Mouse (Mus musculus) midbrain, embryonic 14.5 days (tissue): Measurements from ENCODE around the gene Hoxc10. TPM values are rescaled to one million over a fixed set of nuclear protein-coding genes. Genes with fewer than 3 reads are reported as not detected.

Experiments used
- ATAC-seq: fragments of 200-750 bp; cut with Nextera tagmentation; 2 replicates; pipeline ENCODE4 v1.8.0; 2017; ENCODE audit warnings: moderate number of reproducible peaks, moderate library complexity; ENCODE audit not compliant: low FRiP score, low TSS enrichment
- DNase-seq: peaks from one replicate; pipeline ENCODE4 v3.0.0-alpha.2; 2015
- H3K27ac ChIP-seq: fragments of 300-500 bp; sonication (generic); replicated peaks from 2 replicates; pipeline ENCODE4 v1.5.1; 2014; ENCODE audit warnings: mild to moderate bottlenecking, low read depth, low read length, moderate library complexity
- H3K27me3 ChIP-seq: fragments of 300-500 bp; sonication (generic); 2 replicates; pipeline ENCODE4 v1.6.1; 2014; ENCODE audit warnings: low read length, control low read depth, mixed read lengths; ENCODE audit not compliant: control insufficient read depth, insufficient read depth
- H3K36me3 ChIP-seq: fragments of 300-500 bp; sonication (generic); 2 replicates; pipeline ENCODE4 v1.6.1; 2014; ENCODE audit warnings: low read length, control low read depth; ENCODE audit not compliant: control insufficient read depth, insufficient read depth
- H3K4me1 ChIP-seq: fragments of 300-500 bp; sonication (generic); 2 replicates; pipeline ENCODE4 v1.6.1; 2014; ENCODE audit warnings: mild to moderate bottlenecking, antibody characterized with exemption, low read length, control low read depth; ENCODE audit not compliant: control insufficient read depth, insufficient read depth
- H3K4me2 ChIP-seq: fragments of 300-500 bp; sonication (generic); 2 replicates; pipeline ENCODE4 v1.6.1; 2014; ENCODE audit warnings: mild to moderate bottlenecking, low read length, moderate library complexity
- H3K4me3 ChIP-seq: fragments of 300-500 bp; sonication (generic); replicated peaks from 2 replicates; pipeline ENCODE4 v1.5.1; 2014; ENCODE audit warnings: low read depth, low read length
- H3K9ac ChIP-seq: fragments of 300-500 bp; sonication (generic); replicated peaks from 2 replicates; pipeline ENCODE4 v1.6.1; 2014; ENCODE audit warnings: mild to moderate bottlenecking, low read length, moderate library complexity
- H3K9me3 ChIP-seq: fragments of 300-500 bp; sonication (generic); 2 replicates; pipeline ENCODE4 v1.6.1; 2016; ENCODE audit warnings: low read length, control low read depth, mixed read lengths; ENCODE audit not compliant: control insufficient read depth
- WGBS: fragments of 180-500 bp; shearing (Covaris S2); extraction: QIAGEN DNeasy Blood & Tissue Kit; methylation state at CpG from one replicate; pipeline ENCODE4 v1.1.7; 2014; 5-methylcytosine and 5-hydroxymethylcytosine counted together
- polyA plus RNA-seq: library from polyadenylated mRNA; unstranded; fragments of >200 nt; fragmentation: Nextera tagmentation; extraction: Ambion mirVana; gene quantifications from 2 replicates; pipeline ENCODE4 v1.2.1, GENCODE M21; 2014

Gene Hoxc10
- polyA plus RNA-seq, 1 experiment from 2014 or later: not detected

DNA sequence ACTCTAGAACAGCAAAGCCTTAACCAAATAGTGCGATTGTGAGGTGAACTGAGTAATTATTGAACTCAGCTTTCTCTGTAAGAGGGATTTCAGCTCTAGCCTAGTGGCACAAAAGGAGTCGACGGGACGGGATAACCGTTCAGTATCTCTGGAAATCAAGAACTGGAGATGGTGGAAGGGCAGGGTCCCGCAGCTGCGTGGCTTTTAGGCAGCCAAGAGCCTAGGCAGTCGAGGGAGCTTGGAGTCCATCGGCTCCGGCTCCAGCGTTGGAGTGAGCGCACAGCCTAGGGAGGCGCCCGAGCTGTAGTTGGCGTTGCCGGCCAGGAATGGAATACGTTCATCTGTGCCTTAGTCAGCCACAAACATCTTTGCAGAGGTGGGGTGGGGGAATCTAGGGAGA is 38.7 kb downstream of the Hoxc10 start:
- H3K27ac ChIP-seq: no peak overlapping the region
- 1% methylated on average over 17 of the region's 17 CpGs for WGBS
- no peak overlapping the region for H3K4me2 ChIP-seq
- no peak overlapping the region for H3K4me3 ChIP-seq
- peaks cover 100% of the 10 kb centered on the region for H3K27me3 ChIP-seq
- H3K36me3 ChIP-seq: no peaks in the 10 kb centered on the region
- no peaks in the 10 kb centered on the region for H3K9me3 ChIP-seq
- H3K4me1 ChIP-seq: no peaks in the 10 kb centered on the region
- ATAC-seq (no peak), DNase-seq (no peak)
- no peak overlapping the region for H3K9ac ChIP-seq

DNA sequence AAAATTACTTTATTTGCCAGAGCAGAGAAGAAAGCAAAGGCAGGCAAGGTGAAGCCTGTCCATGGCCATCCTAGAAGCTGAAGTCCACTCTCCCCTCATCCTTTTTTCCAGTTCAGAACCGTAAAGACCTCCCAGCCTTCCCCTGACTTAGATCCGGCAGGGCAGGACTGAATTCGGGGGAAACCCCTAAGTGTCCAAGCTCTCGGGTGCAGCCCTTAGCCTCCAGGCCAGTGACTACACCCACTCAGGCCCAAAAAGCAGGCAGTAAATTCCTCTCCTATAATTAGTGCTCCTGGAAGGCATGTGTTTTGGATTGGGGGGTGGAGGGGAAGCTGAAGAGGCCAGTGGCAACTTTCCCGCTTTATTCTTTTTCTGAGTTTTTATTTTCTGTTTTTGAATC is 39.2 kb downstream of the Hoxc10 start:
- Histone ChIP-seq H3K36me3 (no peaks in the 10 kb centered on the region), H3K4me3 (no peak overlapping the region), H3K27ac (no peak overlapping the region), H3K4me1 (no peaks in the 10 kb centered on the region), H3K9me3 (no peaks in the 10 kb centered on the region), H3K4me2 (no peak overlapping the region), H3K9ac (no peak overlapping the region), H3K27me3 (peaks cover 100% of the 10 kb centered on the region)
- DNase-seq (no peak), ATAC-seq (no peak)
- 3% methylated on average over 5 of the region's 5 CpGs for WGBS

DNA sequence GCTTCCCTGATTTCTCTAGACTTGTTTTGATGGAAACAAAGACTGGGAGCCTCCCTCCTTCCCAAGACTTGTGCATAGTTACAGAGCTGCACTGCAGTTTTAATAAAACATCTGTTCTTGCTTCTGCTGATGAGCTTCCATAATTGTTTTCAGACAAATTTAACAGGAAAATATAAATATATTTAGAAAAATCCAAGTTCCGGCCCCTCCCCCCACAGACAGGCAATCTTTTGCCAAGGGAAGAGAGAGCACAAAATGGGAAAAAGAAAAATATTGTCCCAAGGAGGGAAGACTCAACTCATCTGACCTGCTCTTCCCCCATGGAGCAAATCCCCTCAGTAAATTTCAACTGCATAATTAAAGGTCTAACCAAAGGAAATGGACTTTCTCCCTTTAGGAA is 39.7 kb downstream of the Hoxc10 start:
- DNase-seq (no peak), ATAC-seq (no peak)
- H3K4me1 ChIP-seq: no peaks in the 10 kb centered on the region
- H3K36me3 ChIP-seq: no peaks in the 10 kb centered on the region
- H3K9ac ChIP-seq: no peak overlapping the region
- no peaks in the 10 kb centered on the region for H3K9me3 ChIP-seq
- H3K27me3 ChIP-seq: peaks cover 100% of the 10 kb centered on the region
- WGBS: 3% methylated on average over 1 of the region's 1 CpGs
- H3K27ac ChIP-seq: no peak overlapping the region
- no peak overlapping the region for H3K4me3 ChIP-seq
- no peak overlapping the region for H3K4me2 ChIP-seq

DNA sequence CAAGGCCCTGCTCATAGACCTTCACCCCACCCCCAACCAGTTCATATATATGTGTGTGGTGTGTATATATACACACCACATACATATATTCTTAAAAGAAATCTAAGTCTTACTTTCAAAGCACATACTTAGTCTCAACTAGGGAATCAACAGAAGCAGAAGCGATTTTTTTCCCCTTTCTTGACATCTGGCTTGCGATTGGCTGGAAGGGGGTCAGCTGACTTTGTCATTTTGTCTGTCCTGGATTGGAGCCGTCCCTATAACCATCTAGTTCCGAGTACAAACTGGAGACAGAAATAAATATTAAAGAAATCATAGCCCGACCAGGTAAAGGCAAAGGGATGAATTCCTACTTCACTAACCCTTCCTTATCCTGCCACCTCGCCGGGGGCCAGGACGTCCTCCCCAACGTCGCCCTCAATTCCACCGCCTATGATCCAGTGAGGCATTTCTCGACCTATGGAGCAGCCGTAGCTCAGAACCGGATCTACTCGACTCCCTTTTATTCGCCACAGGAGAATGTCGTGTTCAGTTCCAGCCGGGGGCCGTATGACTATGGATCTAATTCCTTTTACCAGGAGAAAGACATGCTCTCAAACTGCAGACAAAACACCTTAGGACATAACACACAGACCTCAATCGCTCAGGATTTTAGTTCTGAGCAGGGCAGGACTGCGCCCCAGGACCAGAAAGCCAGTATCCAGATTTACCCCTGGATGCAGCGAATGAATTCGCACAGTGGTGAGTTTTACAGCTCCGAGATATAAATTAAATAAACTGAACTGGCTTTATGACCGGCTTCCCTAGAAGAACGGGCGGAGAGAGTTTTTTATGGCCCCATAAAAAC is 42.9 kb downstream of the Hoxc10 start:
- Histone ChIP-seq H3K4me2 (no peak overlapping the region), H3K27me3 (peaks cover 98% of the 10 kb centered on the region), H3K4me3 (no peak overlapping the region), H3K36me3 (no peaks in the 10 kb centered on the region), H3K9ac (no peak overlapping the region), H3K9me3 (no peaks in the 10 kb centered on the region), H3K27ac (no peak overlapping the region), H3K4me1 (no peaks in the 10 kb centered on the region)
- ATAC-seq: no peak
- DNase-seq: no peak
- WGBS: 2% methylated on average over 27 of the region's 27 CpGs

DNA sequence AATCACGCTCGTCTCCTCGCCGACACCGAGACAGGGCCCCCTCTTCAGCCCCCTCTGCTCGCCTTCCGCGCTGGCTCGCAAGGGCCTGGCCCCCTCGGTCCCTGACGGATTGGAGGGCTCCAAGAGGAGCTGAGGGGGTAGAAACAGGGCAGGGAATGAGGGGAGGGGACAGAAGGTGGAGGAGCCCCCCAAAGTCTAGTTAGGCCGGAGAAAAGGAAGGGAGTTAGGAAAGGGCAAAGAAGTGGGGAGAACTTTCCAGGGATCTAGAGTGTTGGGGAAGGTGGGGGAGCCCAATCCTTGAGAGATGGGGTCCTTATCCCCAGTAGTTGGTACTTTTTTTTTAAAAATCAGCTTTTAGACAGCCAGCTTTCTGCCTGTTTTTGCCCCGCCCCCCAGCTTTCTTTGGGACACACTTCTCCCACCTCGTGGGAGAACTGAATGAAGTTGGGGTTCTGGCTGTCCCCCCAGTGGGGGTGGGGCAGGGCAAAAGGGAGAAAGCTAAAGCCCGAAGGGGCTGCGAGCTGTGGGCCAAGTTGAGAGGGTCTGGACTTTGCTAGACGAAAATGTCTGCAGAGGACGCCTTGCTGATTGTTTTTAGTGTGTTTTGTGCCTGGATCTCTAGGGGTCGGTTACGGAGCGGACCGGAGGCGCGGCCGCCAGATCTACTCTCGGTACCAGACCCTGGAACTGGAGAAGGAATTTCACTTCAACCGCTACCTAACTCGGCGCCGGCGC is 43.7 kb downstream of the Hoxc10 start:
- no peak for ATAC-seq
- Histone ChIP-seq H3K27ac (no peak overlapping the region), H3K9ac (no peak overlapping the region), H3K4me2 (no peak overlapping the region), H3K9me3 (no peaks in the 10 kb centered on the region), H3K4me1 (no peaks in the 10 kb centered on the region), H3K27me3 (peaks cover 98% of the 10 kb centered on the region), H3K4me3 (no peak overlapping the region), H3K36me3 (no peaks in the 10 kb centered on the region)
- WGBS: 1% methylated on average over 31 of the region's 31 CpGs
- DNase-seq: no peak

DNA sequence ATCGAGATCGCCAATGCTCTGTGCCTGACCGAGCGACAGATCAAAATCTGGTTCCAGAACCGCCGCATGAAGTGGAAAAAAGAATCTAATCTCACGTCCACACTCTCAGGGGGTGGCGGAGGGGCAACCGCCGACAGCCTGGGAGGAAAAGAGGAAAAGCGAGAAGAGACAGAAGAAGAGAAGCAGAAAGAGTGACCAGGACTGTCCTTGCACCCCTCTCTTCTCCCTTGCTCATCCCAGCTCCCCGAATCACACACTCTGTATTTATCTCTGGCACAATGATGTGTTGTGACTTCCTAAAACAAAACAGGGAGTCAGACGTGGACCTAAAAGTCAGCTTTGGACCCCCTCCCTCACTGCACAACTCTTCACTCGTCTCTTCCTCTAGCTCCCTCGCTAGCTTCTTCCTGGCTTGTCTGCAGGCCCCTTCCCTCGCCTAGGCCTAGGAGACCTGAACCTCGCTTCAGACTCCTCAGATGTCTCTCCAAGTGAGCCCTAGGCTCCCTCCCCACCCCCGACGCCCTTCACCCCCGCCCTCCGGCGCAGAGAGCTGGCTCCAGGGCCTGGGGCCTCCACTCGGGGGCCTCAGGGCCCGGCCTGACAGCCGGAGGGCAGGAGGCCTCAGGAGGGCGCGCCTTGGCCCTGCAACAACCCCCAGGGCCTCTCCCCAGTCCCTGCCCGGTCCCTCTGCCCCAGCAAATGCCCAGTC is 44.4 kb downstream of the Hoxc10 start:
- WGBS: under 1% methylated on average over 28 of the region's 28 CpGs
- Histone ChIP-seq H3K27me3 (peaks cover 98% of the 10 kb centered on the region), H3K4me2 (no peak overlapping the region), H3K9me3 (no peaks in the 10 kb centered on the region), H3K36me3 (no peaks in the 10 kb centered on the region), H3K4me3 (no peak overlapping the region), H3K4me1 (no peaks in the 10 kb centered on the region), H3K9ac (no peak overlapping the region), H3K27ac (no peak overlapping the region)
- no peak for ATAC-seq
- DNase-seq: no peak

DNA sequence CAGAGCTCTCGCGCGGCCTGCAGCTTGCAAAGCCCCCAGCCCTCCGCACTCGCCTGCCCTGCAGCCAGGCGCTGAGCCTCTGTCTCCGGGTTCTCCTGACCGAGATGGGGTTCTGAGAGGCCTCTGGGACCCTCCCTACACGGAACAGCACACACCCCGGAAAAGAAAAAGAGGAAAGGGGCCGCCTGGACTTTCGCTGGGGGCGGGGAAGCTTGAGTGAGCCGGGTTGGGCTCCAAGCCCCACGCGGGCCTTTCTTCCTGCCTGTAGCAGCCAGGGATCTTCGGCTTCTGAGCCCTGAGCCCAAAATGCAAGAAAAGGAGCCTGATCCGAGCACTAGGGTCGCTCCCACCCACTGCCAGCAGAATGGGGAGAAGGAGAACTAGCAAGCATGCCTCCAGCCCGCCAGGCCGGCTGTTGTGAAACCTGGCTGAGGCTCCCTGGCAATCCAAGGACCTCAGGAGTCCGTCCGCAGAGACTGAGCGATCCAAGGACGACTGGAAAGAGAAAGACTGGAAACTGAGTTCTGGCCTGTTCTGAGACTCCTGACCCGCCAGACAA is 45.4 kb downstream of the Hoxc10 start:
- ATAC-seq: no peak
- Histone ChIP-seq H3K27ac (no peak overlapping the region), H3K36me3 (no peaks in the 10 kb centered on the region), H3K9me3 (no peaks in the 10 kb centered on the region), H3K4me3 (no peak overlapping the region), H3K27me3 (peaks cover 98% of the 10 kb centered on the region), H3K9ac (no peak overlapping the region), H3K4me2 (no peak overlapping the region), H3K4me1 (no peaks in the 10 kb centered on the region)
- WGBS: 1% methylated on average over 26 of the region's 26 CpGs
- no peak for DNase-seq

DNA sequence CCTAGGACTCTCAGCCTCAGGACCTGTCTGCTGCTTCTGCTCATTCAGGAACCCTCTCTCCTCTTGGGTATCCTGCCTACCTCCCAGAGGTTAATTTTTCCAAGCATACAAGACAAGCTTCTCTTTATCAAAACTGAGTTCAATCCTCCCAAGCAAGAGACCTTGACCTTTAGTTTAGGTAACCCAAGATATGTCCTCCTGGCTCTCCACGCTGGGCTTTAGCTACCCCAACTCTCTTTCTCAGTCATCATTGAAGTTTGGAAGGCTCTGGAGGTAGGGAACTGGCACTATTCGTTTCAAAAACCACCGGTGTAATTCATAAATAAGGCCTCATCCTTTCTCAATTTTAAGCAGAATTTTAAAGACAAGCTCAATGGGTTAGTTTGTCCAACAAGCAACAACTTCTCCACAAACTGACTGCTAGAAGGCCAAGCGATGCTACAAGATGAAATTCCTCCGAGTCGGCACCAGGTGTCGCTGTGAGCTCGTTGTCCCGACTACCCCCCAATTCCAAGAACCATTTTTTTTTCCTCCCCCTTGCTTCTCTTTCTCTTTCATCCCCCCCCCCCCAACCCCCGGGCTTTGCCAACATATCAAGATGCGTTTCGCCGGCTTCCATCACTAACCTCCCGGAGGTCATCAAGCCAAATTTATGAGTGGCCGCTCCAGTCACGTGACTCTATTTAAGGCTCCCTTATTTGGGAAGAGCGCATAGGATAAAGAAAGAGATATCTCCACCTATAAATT is 46.8 kb downstream of the Hoxc10 start:
- peaks cover 98% of the 10 kb centered on the region for H3K27me3 ChIP-seq
- no peaks in the 10 kb centered on the region for H3K4me1 ChIP-seq
- no peak overlapping the region for H3K4me2 ChIP-seq
- H3K9me3 ChIP-seq: no peaks in the 10 kb centered on the region
- no peak overlapping the region for H3K9ac ChIP-seq
- no peaks in the 10 kb centered on the region for H3K36me3 ChIP-seq
- peak; percentile 79 for DNase-seq
- H3K4me3 ChIP-seq: no peak overlapping the region
- no peak for ATAC-seq
- H3K27ac ChIP-seq: no peak overlapping the region
- WGBS: 3% methylated on average over 17 of the region's 17 CpGs
